Mouse (Mus musculus) left cerebral cortex, postnatal 36 days (tissue): ENCODE data around the gene Ankrd34c. TPM values are rescaled to one million over a fixed set of nuclear protein-coding genes. Genes with fewer than 3 reads are reported as not detected.
A peak's percentile ranks its signal among the peaks of the same experiment; 100 is the strongest.

Experiments used
- DNase-seq, 2 experiments: peaks; one replicate each; pipeline ENCODE4 v3.0.0; 2021 to 2022; ENCODE audit warnings: low spot score in 2 of 2, mixed read lengths in 1 of 2
- intact Hi-C: fragments of 180-260 bp; cut with DNase I; formaldehyde crosslinking; loops from one replicate; pipeline ENCODE4 v1.15.1; 2025
- total RNA-seq, 2 experiments: library from RNA; stranded (reverse); gene quantifications; 2 replicates each; pipeline ENCODE4 v1.2.3; 2021

Gene Ankrd34c
- total RNA-seq, 2 experiments from 2014 or later = 11.2 to 12.7 TPM

- peak in 1 of 2 experiments; percentile 11 for DNase-seq
- intact Hi-C loops = no loop called here
Observed at GRCm38 (mm10) chr9:89687503-89688226, 50.6 kb downstream of the Ankrd34c start.

- intact Hi-C loops = no loop called here
- no peak for DNase-seq
Observed at GRCm38 (mm10) chr9:89686262-89686661, 52.0 kb downstream of the Ankrd34c start.

- no peak for DNase-seq
- intact Hi-C loops = loop anchor here (5.0 kb wide), 1 partner anchor 452 kb away; no protein-coding TSS in a partner anchor
Observed at GRCm38 (mm10) chr9:89678974-89679373, 59.3 kb downstream of the Ankrd34c start.

Other genes starting within 250 kb of the Ankrd34c start
- gene Minar1, start 115.3 kb downstream of the Ankrd34c start, total RNA-seq = 1 to 10 TPM; 5.4 to 6.5 TPM
- gene Tmed3, start 33.4 kb downstream of the Ankrd34c start, total RNA-seq = 10 to 100 TPM; 31.3 to 32.1 TPM
- gene Rasgrf1, start 171.4 kb upstream of the Ankrd34c start, total RNA-seq = 100 to 1,000 TPM; 240 to 255 TPM